Mouse (Mus musculus) hindbrain, embryonic 10.5 days (tissue): Measurements from ENCODE around the gene N4bp3. TPM values are rescaled to one million over a fixed set of nuclear protein-coding genes. Genes with fewer than 3 reads are reported as not detected.
A peak's percentile ranks its signal among the peaks of the same experiment; 100 is the strongest.
"Not testable (repeated sequence)": the region's sequence is repeated elsewhere in the genome, so short reads cannot be mapped to it uniquely, and the experiment has no call there.

Experiments
- DNase-seq: peaks from one replicate; pipeline ENCODE4 v3.0.0-alpha.2; 2017; ENCODE audit warnings: low spot score
- H3K27ac ChIP-seq: fragments of 300-500 bp; sonication (generic); 2 replicates; pipeline ENCODE4 v1.5.1; 2016; ENCODE audit warnings: mild to moderate bottlenecking, moderate library complexity
- H3K27me3 ChIP-seq: fragments of 300-500 bp; sonication (generic); 2 replicates; pipeline ENCODE4 v1.6.1; 2016; ENCODE audit warnings: mild to moderate bottlenecking; ENCODE audit not compliant: poor library complexity, insufficient read depth, severe bottlenecking
- H3K36me3 ChIP-seq: fragments of 300-500 bp; sonication (generic); 2 replicates; pipeline ENCODE4 v1.6.1; 2016; ENCODE audit warnings: mild to moderate bottlenecking, moderate library complexity
- H3K4me1 ChIP-seq: fragments of 300-500 bp; sonication (generic); replicated peaks from 2 replicates; pipeline ENCODE4 v1.6.1; 2016; ENCODE audit warnings: mild to moderate bottlenecking
- H3K4me3 ChIP-seq: fragments of 300-500 bp; sonication (generic); 2 replicates; pipeline ENCODE4 v1.5.1; 2016; ENCODE audit warnings: mild to moderate bottlenecking, moderate library complexity
- H3K9me3 ChIP-seq: fragments of 300-500 bp; sonication (generic); 2 replicates; pipeline ENCODE4 v1.6.1; 2016; ENCODE audit warnings: mild to moderate bottlenecking, moderate library complexity
- WGBS: fragments of 180-500 bp; shearing (Covaris S2); methylation state at CpG from one replicate; pipeline ENCODE4 v1.1.7; 2016; 5-methylcytosine and 5-hydroxymethylcytosine counted together
- polyA plus RNA-seq: library from polyadenylated mRNA; unstranded; fragments of >200 nt; fragmentation: Nextera tagmentation; extraction: Ambion mirVana; gene quantifications from 2 replicates; pipeline ENCODE4 v1.2.1, GENCODE M21; 2016

N4bp3 gene
- polyA plus RNA-seq, 1 experiment from 2014 or later: 18.3 TPM

- no peaks in the 10 kb centered on the region for H3K36me3 ChIP-seq
- H3K9me3 ChIP-seq: no peaks in the 10 kb centered on the region
- no peak overlapping the region for H3K27ac ChIP-seq
- no peak for DNase-seq
- 96% methylated on average over 7 of the region's 7 CpGs for WGBS
- H3K27me3 ChIP-seq: no peaks in the 10 kb centered on the region
- no peaks in the 10 kb centered on the region for H3K4me1 ChIP-seq
- H3K4me3 ChIP-seq: no peak overlapping the region
Measured at GRCm38 (mm10) chr11:51670846-51671245, 20.2 kb upstream of the N4bp3 start.

GRCm38 (mm10) chr11:51664747-51665146 is 14.1 kb upstream of the N4bp3 start:
- 95% methylated on average over 7 of the region's 7 CpGs for WGBS
- H3K27me3 ChIP-seq, DNase-seq, H3K4me3 ChIP-seq, H3K4me1 ChIP-seq, H3K9me3 ChIP-seq, H3K27ac ChIP-seq, H3K36me3 ChIP-seq: not testable (repeated sequence)

- Histone ChIP-seq H3K9me3 (no peaks in the 10 kb centered on the region), H3K27me3 (no peaks in the 10 kb centered on the region), H3K27ac (no peak overlapping the region), H3K4me3 (no peak overlapping the region), H3K36me3 (no peaks in the 10 kb centered on the region), H3K4me1 (no peaks in the 10 kb centered on the region)
- no peak for DNase-seq
- 78% methylated on average over 7 of the region's 7 CpGs for WGBS
Measured at GRCm38 (mm10) chr11:51662632-51663031, 12.0 kb upstream of the N4bp3 start.

GRCm38 (mm10) chr11:51661867-51662365 is 11.3 kb upstream of the N4bp3 start:
- no peaks in the 10 kb centered on the region for H3K27me3 ChIP-seq
- H3K9me3 ChIP-seq: no peaks in the 10 kb centered on the region
- 79% methylated on average over 16 of the region's 16 CpGs for WGBS
- peaks cover 4% of the 10 kb centered on the region; the same call in 1 of the 2 replicates for H3K4me1 ChIP-seq
- no peak for DNase-seq
- no peaks in the 10 kb centered on the region for H3K36me3 ChIP-seq
- no peak overlapping the region for H3K27ac ChIP-seq
- no peak overlapping the region for H3K4me3 ChIP-seq

- Histone ChIP-seq H3K27ac (no peak overlapping the region; the same call in 1 of the 2 replicates), H3K9me3 (no peaks in the 10 kb centered on the region), H3K27me3 (no peaks in the 10 kb centered on the region), H3K4me1 (peaks cover 6% of the 10 kb centered on the region; the same call in 1 of the 2 replicates), H3K36me3 (no peaks in the 10 kb centered on the region), H3K4me3 (no peak overlapping the region)
- WGBS: 79% methylated on average over 6 of the region's 6 CpGs
- DNase-seq: no peak
Measured at GRCm38 (mm10) chr11:51658705-51659104, 8.1 kb upstream of the N4bp3 start.

- H3K9me3 ChIP-seq: no peaks in the 10 kb centered on the region
- no peaks in the 10 kb centered on the region for H3K27me3 ChIP-seq
- H3K4me3 ChIP-seq: no peak overlapping the region
- no peak for DNase-seq
- H3K36me3 ChIP-seq: no peaks in the 10 kb centered on the region
- H3K27ac ChIP-seq: no peak overlapping the region
- peaks cover 6% of the 10 kb centered on the region; the same call in 1 of the 2 replicates for H3K4me1 ChIP-seq
- WGBS: 70% methylated on average over 7 of the region's 7 CpGs
Measured at GRCm38 (mm10) chr11:51658291-51658690, 7.6 kb upstream of the N4bp3 start.

- Histone ChIP-seq H3K36me3 (no peaks in the 10 kb centered on the region), H3K4me3 (no peak overlapping the region), H3K27me3 (peaks cover 3% of the 10 kb centered on the region), H3K9me3 (no peaks in the 10 kb centered on the region), H3K4me1 (peaks cover 6% of the 10 kb centered on the region; the same call in 1 of the 2 replicates), H3K27ac (no peak overlapping the region)
- DNase-seq: no peak
- 85% methylated on average over 10 of the region's 10 CpGs for WGBS
Measured at GRCm38 (mm10) chr11:51656798-51657521, 6.3 kb upstream of the N4bp3 start.

GRCm38 (mm10) chr11:51654891-51655290 is 4.2 kb upstream of the N4bp3 start:
- Histone ChIP-seq H3K4me1 (peaks cover 21% of the 10 kb centered on the region), H3K36me3 (no peaks in the 10 kb centered on the region), H3K4me3 (no peak overlapping the region), H3K27me3 (peaks cover 24% of the 10 kb centered on the region), H3K9me3 (0 out of 2 replicates have a peak, but pooled peaks cover 2% of the 10 kb centered on the region), H3K27ac (no peak overlapping the region)
- 92% methylated on average over 3 of the region's 3 CpGs for WGBS
- DNase-seq: no peak

- Histone ChIP-seq H3K36me3 (no peaks in the 10 kb centered on the region), H3K4me1 (peaks cover 32% of the 10 kb centered on the region), H3K9me3 (0 out of 2 replicates have a peak, but pooled peaks cover 2% of the 10 kb centered on the region), H3K27ac (no peak overlapping the region), H3K4me3 (no peak overlapping the region), H3K27me3 (peaks cover 29% of the 10 kb centered on the region)
- DNase-seq: no peak
- WGBS: 91% methylated on average over 6 of the region's 6 CpGs
Measured at GRCm38 (mm10) chr11:51653736-51654135, 3.1 kb upstream of the N4bp3 start.

GRCm38 (mm10) chr11:51652889-51653418 is 2.3 kb upstream of the N4bp3 start:
- no peak overlapping the region for H3K4me3 ChIP-seq
- no peak for DNase-seq
- WGBS: 90% methylated on average over 4 of the region's 4 CpGs
- H3K4me1 ChIP-seq: peaks cover 40% of the 10 kb centered on the region
- 0 out of 2 replicates have a peak, but pooled peaks cover 2% of the 10 kb centered on the region for H3K9me3 ChIP-seq
- H3K36me3 ChIP-seq: no peaks in the 10 kb centered on the region
- H3K27me3 ChIP-seq: peaks cover 29% of the 10 kb centered on the region
- H3K27ac ChIP-seq: no peak overlapping the region

GRCm38 (mm10) chr11:51650261-51650660 is 381 bp downstream of the N4bp3 start:
- Histone ChIP-seq H3K27ac (peak overlapping the region; percentile 87), H3K36me3 (peaks cover 9% of the 10 kb centered on the region), H3K27me3 (peaks cover 29% of the 10 kb centered on the region), H3K4me3 (peak overlapping the region; percentile 66), H3K4me1 (peaks cover 54% of the 10 kb centered on the region), H3K9me3 (0 out of 2 replicates have a peak, but pooled peaks cover 2% of the 10 kb centered on the region)
- under 1% methylated on average over 30 of the region's 30 CpGs for WGBS
- no peak for DNase-seq

GRCm38 (mm10) chr11:51649889-51650199 is 798 bp downstream of the N4bp3 start:
- H3K9me3 ChIP-seq: 0 out of 2 replicates have a peak, but pooled peaks cover 2% of the 10 kb centered on the region
- H3K27ac ChIP-seq: peak overlapping the region; percentile 87
- peaks cover 14% of the 10 kb centered on the region for H3K36me3 ChIP-seq
- peak; percentile 35 for DNase-seq
- H3K4me1 ChIP-seq: peaks cover 54% of the 10 kb centered on the region
- H3K4me3 ChIP-seq: peak overlapping the region; percentile 66
- H3K27me3 ChIP-seq: peaks cover 29% of the 10 kb centered on the region
- 2% methylated on average over 7 of the region's 7 CpGs for WGBS
